Mouse (Mus musculus): ENCODE data around the gene Trim71. TPM values are rescaled to one million over a fixed set of nuclear protein-coding genes. Genes with fewer than 3 reads are reported as not detected.

Gene Trim71
- total RNA-seq, 2 experiments from 2014 or later = 1.2 to 2.0 TPM

- DNase-seq (ENCODE audit: low spot score in 2 of 2) = no peak
These were observed 76.5 kb downstream of the Trim71 start for GRCm38 (mm10) chr9:114487481-114488258.

DNA sequence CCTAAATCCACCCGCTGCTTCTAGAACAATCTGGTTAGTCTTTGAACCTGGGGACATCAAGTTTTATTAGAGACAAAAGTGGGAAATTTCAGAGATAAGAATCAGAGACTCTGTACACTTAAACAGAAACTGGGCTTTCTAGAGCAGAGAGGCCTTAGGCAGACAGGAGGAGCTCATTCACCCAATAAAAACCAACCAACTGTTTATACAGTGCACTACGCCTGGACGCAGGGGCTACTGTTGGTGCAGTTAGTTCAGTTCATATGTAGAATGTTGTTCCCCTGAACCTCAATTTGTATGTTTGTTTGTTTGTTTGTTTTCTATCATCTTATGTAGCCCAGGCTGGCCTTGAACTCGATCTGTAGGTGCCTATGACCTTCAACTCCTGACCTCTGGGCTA is 77.4 kb downstream of the Trim71 start:
- no peak for DNase-seq (ENCODE audit: low spot score in 2 of 2)

GRCm38 (mm10) chr9:114484771-114485170 is 79.4 kb downstream of the Trim71 start:
- no peak for DNase-seq (ENCODE audit: low spot score in 2 of 2)

- DNase-seq (ENCODE audit: low spot score in 2 of 2) = no peak
These were observed 83.2 kb downstream of the Trim71 start for GRCm38 (mm10) chr9:114480940-114481339.

GRCm38 (mm10) chr9:114477019-114477418 is 87.2 kb downstream of the Trim71 start:
- DNase-seq (ENCODE audit: low spot score in 2 of 2) = no peak

DNA sequence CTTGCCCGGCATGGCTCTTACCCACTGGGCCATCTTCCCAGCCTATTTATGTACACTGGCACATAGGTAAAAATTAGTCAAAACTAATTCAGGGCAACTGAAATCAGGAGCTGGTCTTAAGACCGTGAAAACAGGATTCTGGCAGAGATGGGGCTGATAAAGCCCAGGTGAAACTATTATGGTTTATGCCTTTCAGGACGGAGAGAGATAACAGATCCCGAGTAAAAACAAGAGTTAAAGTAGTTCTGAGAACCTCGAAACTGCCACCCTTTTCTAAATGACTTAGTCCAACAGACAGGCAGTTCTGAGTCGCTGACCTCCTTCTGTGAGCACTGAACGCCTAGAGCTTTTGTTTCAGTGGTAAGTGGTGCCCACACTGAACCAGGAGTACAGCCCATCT is 92.3 kb downstream of the Trim71 start:
- no peak for DNase-seq (ENCODE audit: low spot score in 2 of 2)

DNA sequence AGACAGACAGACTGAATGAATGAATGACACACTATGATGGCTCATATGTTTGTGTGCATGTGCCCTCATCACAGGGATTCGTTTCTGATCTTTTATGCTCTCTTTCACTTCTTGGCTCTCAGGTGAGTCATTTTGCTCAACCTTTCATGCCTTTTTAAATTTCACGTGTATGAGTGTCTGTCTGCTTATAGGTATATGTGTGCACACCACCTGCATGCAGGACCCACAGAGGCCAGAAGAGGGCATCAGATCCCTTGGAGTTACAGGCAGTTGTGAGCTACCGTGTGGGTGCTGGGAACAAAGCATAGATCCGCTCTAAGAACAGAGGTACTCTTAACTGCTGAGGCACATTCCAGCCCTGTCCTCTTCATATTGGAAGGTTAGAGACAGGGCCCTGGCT is 95.5 kb downstream of the Trim71 start:
- no peak for DNase-seq (ENCODE audit: low spot score in 2 of 2)

DNA sequence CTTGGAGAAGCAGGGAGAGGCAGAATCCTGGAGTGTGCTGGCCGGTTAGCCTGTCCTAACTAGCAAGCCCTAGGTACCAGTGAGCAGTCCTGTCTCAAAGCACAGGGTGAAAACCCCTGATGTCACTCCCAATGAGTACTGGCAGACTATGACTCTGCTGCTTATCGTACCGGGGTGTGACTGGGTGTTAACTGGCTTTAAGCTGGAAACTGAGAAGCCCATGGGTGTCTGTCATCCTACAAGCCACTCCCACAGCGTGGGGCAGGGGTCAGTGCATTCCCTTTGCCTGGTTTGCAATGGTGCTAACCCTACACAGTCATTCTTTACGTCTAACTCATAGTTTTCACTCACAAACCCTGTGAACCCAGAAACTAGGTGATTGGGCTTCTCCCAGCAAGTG is 96.0 kb downstream of the Trim71 start:
- DNase-seq (ENCODE audit: low spot score in 2 of 2) = no peak

DNA sequence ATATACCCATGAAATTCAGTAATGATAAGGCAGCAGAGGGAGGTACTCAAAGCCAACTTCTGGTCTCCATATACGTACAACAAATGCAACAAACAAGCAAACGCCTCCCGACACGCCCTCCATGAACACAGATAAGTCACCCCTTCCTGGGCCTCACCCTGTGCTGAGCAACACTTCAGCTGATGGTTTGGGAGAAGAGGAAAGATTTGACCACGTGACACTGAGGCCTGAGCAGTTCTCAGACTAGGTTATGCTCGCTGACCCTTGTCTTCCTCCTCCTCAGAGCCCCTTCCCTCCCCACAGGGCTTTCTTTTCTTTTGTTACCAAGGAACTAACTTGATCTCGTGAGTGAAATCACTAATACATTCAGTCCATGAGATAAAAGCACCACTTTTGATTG is 97.3 kb downstream of the Trim71 start:
- no peak for DNase-seq (ENCODE audit: low spot score in 2 of 2)

DNA sequence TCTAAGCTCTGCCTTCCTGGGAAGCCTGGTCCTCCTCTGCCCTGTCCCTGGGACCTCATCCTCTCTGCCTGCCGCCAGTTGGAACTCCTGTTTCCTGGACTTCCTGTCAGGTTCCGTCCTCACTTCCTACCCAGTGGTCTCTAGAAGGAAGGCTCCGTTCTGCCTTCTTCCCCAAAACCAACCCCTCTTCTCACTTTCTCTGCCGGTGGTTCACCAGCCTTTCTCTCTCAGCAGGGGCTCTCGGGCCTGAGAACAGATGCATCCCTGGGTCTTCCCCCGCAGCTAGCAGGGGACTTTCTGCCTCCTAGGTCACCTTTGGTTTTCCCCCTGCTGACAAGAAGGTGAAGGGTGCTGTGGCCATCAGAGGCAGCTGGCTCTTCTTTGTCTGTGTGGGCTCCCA is 98.7 kb downstream of the Trim71 start:
- DNase-seq (ENCODE audit: low spot score in 2 of 2) = no peak

GRCm38 (mm10) chr9:114462569-114462968 is 101.6 kb downstream of the Trim71 start:
- DNase-seq (ENCODE audit: low spot score in 2 of 2) = no peak

DNA sequence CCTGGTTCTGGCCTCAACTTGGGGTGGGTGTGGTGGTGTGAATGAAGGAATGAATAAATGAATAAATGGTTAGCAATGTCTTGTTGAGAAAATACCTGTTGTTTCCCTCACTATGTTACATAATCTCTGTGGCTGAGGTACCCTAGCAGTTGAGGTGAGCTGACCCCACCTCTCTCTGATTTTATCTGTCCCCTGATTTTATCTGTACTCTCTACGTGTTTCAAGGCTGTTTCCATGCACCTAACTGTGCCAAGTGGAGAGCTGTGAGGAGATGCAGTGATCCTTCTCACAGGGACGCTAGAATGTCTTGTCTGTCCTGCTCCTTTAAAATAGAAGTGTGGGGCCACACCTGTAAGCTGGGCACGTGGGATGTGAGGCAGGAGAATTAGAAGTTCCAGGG is 105.7 kb downstream of the Trim71 start:
- DNase-seq (ENCODE audit: low spot score in 2 of 2) = no peak

Other genes starting within 250 kb of the Trim71 start
- gene Bcl2a1c, start 234.2 kb downstream of the Trim71 start, total RNA-seq (2021) = not detected
- 1 to 10 TPM; 6.8 to 7.8 TPM for gene Crtap, start 173.7 kb downstream of the Trim71 start, total RNA-seq (2021)
- 10 to 100 TPM; 20.1 to 20.9 TPM for gene Glb1, start 163.3 kb downstream of the Trim71 start, total RNA-seq (2021)
- gene Tmppe, start 163.3 kb downstream of the Trim71 start, total RNA-seq (2021) = 10 to 100 TPM; 11.3 to 11.6 TPM
- gene Ccr4, start 59.5 kb downstream of the Trim71 start, total RNA-seq (2021) = not detected
- not detected for gene C130032M10Rik, start 48.7 kb downstream of the Trim71 start, total RNA-seq (2021)
- gene Cnot10, start 75.8 kb upstream of the Trim71 start, total RNA-seq (2021) = 10 to 100 TPM; 50.5 to 54.1 TPM
- 10 to 100 TPM; 97.0 to 99.2 TPM for gene Dync1li1, start 124.4 kb upstream of the Trim71 start, total RNA-seq (2021)
- gene Cmtm6, start 166.7 kb upstream of the Trim71 start, total RNA-seq (2021) = 10 to 100 TPM; 20.4 to 21.1 TPM
- 1 to 10 TPM; 4.2 to 5.6 TPM for gene Cmtm7, start 217.5 kb upstream of the Trim71 start, total RNA-seq (2021)